Mouse (Mus musculus): ENCODE results near the gene Gpr19.

DNA sequence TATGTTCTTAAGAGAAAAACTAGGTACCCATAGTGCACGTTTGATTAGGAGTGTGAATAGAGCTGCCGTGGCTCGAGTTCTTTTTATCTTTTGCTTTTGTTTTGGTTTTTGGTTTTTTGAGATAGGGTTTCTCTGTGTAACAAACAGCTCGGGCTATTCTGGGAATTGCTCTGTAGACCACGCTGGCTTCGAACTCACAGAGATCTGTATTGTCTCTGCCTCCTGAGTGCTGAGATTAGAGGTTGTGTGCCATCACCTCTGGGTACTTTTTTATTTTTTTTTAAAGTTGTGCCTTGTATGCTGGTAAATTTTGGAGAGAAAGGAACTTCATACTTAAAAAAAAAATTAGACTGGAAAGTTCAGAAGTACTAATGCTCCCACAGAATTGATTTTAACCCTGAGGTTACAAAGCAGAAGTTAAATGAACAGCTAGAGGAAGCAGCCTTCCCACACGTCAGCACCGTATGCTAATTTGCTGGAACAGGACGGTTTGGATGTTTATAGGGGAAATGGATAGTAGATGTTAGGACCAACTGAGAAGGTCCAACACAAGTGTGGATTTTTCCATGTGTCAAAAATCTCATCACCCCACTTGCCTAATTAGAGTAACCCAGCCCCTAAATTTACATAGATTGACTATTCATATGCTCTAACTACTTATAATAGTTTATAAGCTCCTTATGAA is 24.3 kb upstream of the Gpr19 start:
- TF ChIP-seq MAX (IDR thresholded peaks at IDR 0.05) (no peak), CTCF (IDR thresholded peaks at IDR 0.05; ENCODE audit: control insufficient read depth, insufficient read depth, insufficient read length) (no peak), CEBPB (IDR thresholded peaks at IDR 0.05; ENCODE audit: low read depth) (no peak), MYOG (IDR thresholded peaks at IDR 0.05; ENCODE audit: control insufficient read depth, extremely low read depth, insufficient read length) (no peak)
